Mouse (Mus musculus) liver, embryonic 14.5 days (tissue): ENCODE measurements around the gene Med1. TPM values are rescaled to one million over a fixed set of nuclear protein-coding genes. Genes with fewer than 3 reads are reported as not detected.

ENCODE experiments used
- ATAC-seq: fragments of 200-750 bp; cut with Nextera tagmentation; 2 replicates; pipeline ENCODE4 v1.8.0; 2017; ENCODE audit warnings: moderate number of reproducible peaks, mild to moderate bottlenecking, moderate library complexity; ENCODE audit not compliant: insufficient read depth
- DNase-seq, 3 experiments: peaks; one replicate each; pipeline ENCODE4 v3.0.0-alpha.2; 2012 to 2013; ENCODE audit warnings: low read depth in 3 of 3, low spot score in 3 of 3
- H3K27ac ChIP-seq: fragments of 300-500 bp; sonication (generic); 2 replicates; pipeline ENCODE4 v1.5.1; 2014; ENCODE audit warnings: moderate library complexity, mild to moderate bottlenecking, control low read depth, inconsistent platforms
- H3K27me3 ChIP-seq: fragments of 300-500 bp; sonication (generic); 2 replicates; pipeline ENCODE4 v1.6.1; 2014; ENCODE audit warnings: mild to moderate bottlenecking, low read length, moderate library complexity; ENCODE audit not compliant: control insufficient read depth, insufficient read depth
- H3K36me3 ChIP-seq: fragments of 300-500 bp; sonication (generic); replicated peaks from 2 replicates; pipeline ENCODE4 v1.6.1; 2014; ENCODE audit warnings: low read depth; ENCODE audit not compliant: control insufficient read depth, insufficient read depth
- H3K4me1 ChIP-seq, 2 experiments: fragments of 200-500 bp in 1 of 2; fragments of 300-500 bp in 1 of 2; sonication (generic) in 1 of 2; replicated peaks; 2 replicates each; pipeline ENCODE4 v1.6.1; 2012 to 2014; ENCODE audit warnings: antibody characterized with exemption in 1 of 2, inconsistent platforms in 1 of 2, low read length in 1 of 2; ENCODE audit not compliant: control insufficient read depth in 2 of 2, insufficient read depth in 2 of 2
- H3K4me2 ChIP-seq: fragments of 300-500 bp; sonication (generic); 2 replicates; pipeline ENCODE4 v1.6.1; 2014; ENCODE audit warnings: low read depth, mild to moderate bottlenecking, control low read depth, moderate library complexity
- H3K4me3 ChIP-seq, 2 experiments: fragments of 200-500 bp in 1 of 2; fragments of 300-500 bp in 1 of 2; sonication (generic) in 1 of 2; 2 replicates each; pipeline ENCODE4 v1.5.1; 2012 to 2014; ENCODE audit warnings: low read depth in 2 of 2, low read length in 2 of 2, mild to moderate bottlenecking in 2 of 2, control low read depth in 1 of 2, inconsistent platforms in 1 of 2, moderate library complexity in 1 of 2; ENCODE audit not compliant: insufficient read depth in 1 of 2
- H3K9ac ChIP-seq: fragments of 300-500 bp; sonication (generic); replicated peaks from 2 replicates; pipeline ENCODE4 v1.6.1; 2014; ENCODE audit warnings: mild to moderate bottlenecking, control low read depth, moderate library complexity
- H3K9me3 ChIP-seq: fragments of 300-500 bp; sonication (generic); 2 replicates; pipeline ENCODE4 v1.6.1; 2016; ENCODE audit warnings: low read length, mixed read lengths; ENCODE audit not compliant: control insufficient read depth
- CTCF ChIP-seq: IDR thresholded peaks from 2 replicates; pipeline ENCODE4 v1.5.1; 2016; ENCODE audit warnings: antibody characterized with exemption, low read depth, control low read depth
- EP300 ChIP-seq: IDR thresholded peaks from 2 replicates; pipeline ENCODE4 v1.6.1; 2016; ENCODE audit warnings: antibody characterized with exemption, low read depth
- WGBS: fragments of 180-500 bp; shearing (Covaris S2); extraction: QIAGEN DNeasy Blood & Tissue Kit; methylation state at CpG from one replicate; pipeline ENCODE4 v1.1.7; 2014; ENCODE audit not compliant: insufficient replicate concordance; 5-methylcytosine and 5-hydroxymethylcytosine counted together
- polyA plus RNA-seq, 2 experiments: library from polyadenylated mRNA; depleted of rRNA in 1 of 2; stranded (reverse) in 1 of 2; unstranded in 1 of 2; fragments of >200 nt; fragmentation: Nextera tagmentation in 1 of 2; extraction: Ambion mirVana in 1 of 2; gene quantifications; 2 replicates each; pipeline versions ENCODE4 v1.2.1 to v1.2.3; 2012 to 2014

Med1 gene
- polyA plus RNA-seq (2012; rRNA removed) (7.1 and 8.7 TPM in 2 replicates), polyA plus RNA-seq (2014; fragmentation: Nextera tagmentation; extraction: Ambion mirVana) (19.7 and 22.7 TPM in 2 replicates)

DNA sequence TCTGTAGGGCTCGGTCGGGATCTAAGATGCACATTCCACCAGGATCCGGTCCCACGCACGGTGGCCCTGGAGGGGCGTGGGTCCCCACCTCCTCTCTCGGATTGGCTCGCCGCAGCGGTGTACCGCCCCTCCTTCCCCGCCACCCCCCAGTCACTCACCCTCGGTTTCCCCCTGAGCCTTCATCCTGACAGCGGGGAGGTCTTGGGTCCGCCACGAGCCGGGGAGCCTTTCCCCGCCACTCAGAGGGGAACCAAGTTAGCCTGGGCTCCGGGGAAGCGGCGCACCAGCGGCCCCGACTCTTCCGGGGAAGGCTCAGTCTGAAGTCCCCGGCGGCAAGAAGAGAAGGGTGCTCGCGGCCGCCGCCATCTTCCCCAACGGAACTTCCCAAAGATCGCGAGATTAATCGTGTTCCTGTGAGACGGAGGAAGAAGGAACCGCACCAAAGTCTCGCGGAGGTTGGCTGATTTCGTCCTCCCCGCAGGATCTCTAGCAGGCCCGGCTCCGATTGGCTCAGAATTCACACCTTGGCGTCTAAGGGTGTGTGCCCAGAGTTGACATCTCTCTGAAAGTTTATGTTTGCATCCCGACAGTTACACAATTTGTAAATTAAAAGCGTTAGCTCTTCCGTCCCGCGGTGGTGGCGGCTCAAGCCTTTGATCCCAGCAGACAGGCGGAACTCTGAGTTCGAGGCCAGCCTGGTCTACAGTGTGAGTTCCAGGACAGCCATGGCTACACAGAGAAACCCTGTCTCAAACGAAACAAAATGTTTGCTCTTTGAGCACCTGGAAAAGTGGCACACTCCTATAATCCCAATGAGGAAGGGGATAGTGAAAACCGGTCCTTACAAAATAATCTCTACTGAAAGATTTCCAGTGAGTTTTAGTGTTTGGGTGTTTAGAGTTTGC is at the start of gene Med1:
TSS of gene Med1 (minus strand) at position 393 of the 905 bp plus-strand sequence.
- DNase-seq, result peak; percentile 97 to 98 (median 97)
- no peak for TF ChIP-seq CTCF
- peak; percentile 45 for TF ChIP-seq EP300
- WGBS, result under 1% methylated on average over 53 of the region's 53 CpGs
- peak within 1 kb of the TSS; percentile 71 for H3K27ac ChIP-seq
- H3K27me3 ChIP-seq, result no peaks in the 10 kb centered on the region
- peak within 1 kb of the TSS; percentile 74 to 89 for H3K4me3 ChIP-seq
- H3K36me3 ChIP-seq, result peaks cover 7% of the 10 kb centered on the region
- no peaks in the 10 kb centered on the region for H3K9me3 ChIP-seq
- peaks cover 9 to 12% of the 10 kb centered on the region in 2 experiments for H3K4me1 ChIP-seq
- H3K4me2 ChIP-seq, result peak within 1 kb of the TSS; percentile 94
- peak; percentile 98 for ATAC-seq
- peak within 1 kb of the TSS; percentile 65 for H3K9ac ChIP-seq

DNA sequence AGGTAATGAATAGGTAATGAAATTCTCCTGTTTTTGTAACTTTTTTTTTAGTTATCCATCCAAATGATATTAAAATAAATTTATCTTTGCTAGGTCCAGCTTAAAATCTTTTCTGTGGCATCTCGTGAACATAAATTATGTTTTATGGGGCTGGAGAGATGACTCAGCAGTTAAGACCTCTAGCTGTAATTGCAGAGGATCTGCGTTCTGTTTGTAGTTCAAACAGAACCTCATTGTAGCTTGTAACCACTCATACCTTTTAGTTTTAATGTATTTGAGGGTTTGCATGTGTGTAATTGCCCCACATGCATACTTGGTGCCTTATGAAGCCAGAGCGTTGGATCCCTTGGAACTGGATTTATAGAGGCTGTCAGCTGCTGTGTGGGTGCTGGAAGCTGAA is 45.9 kb upstream of the Med1 start:
- H3K4me2 ChIP-seq, result no peak overlapping the region
- no peak overlapping the region for H3K27ac ChIP-seq
- H3K4me1 ChIP-seq, result peaks cover 1 to 4% of the 10 kb centered on the region in 2 experiments
- TF ChIP-seq EP300 (no peak), CTCF (no peak)
- no peak overlapping the region for H3K9ac ChIP-seq
- WGBS, result 86% methylated on average over 3 of the region's 3 CpGs
- peaks cover 68% of the 10 kb centered on the region for H3K36me3 ChIP-seq
- no peak overlapping the region for H3K4me3 ChIP-seq
- H3K9me3 ChIP-seq, result no peaks in the 10 kb centered on the region
- no peak for DNase-seq
- H3K27me3 ChIP-seq, result no peaks in the 10 kb centered on the region
- no peak for ATAC-seq

DNA sequence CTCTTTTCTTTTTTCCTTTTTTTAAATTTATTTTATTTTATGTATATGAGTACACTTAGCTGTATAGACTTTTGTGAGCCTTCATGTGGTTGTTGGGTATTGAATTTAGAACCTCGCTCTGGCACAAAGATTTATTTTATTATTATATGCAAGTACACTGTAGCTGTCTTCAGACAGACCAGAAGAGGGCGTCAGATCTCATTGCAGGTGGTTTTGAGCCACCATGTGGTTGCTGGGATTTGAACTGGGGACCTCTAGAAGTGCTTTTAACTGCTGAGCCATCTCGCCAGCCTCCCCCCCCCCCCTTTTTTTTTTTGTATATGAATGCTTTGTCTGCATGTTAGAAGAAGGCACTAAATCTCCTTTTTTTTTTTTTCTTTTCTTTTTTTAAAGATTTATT is 45.3 kb upstream of the Med1 start:
- ATAC-seq (no peak), DNase-seq (no peak)
- TF ChIP-seq CTCF (0 out of 2 replicates have a peak, but pooled peaks have one; percentile 17), EP300 (no peak)
- no peaks in the 10 kb centered on the region for H3K27me3 ChIP-seq
- H3K4me3 ChIP-seq, result no peak overlapping the region
- H3K36me3 ChIP-seq, result peaks cover 62% of the 10 kb centered on the region
- 71% methylated on average over 3 of the region's 3 CpGs for WGBS
- H3K9me3 ChIP-seq, result no peaks in the 10 kb centered on the region
- H3K4me2 ChIP-seq, result no peak overlapping the region
- no peak overlapping the region for H3K27ac ChIP-seq
- H3K4me1 ChIP-seq, result peaks cover 0 to 2% of the 10 kb centered on the region in 2 experiments; a peak in 2 of 4 replicates
- H3K9ac ChIP-seq, result no peak overlapping the region

DNA sequence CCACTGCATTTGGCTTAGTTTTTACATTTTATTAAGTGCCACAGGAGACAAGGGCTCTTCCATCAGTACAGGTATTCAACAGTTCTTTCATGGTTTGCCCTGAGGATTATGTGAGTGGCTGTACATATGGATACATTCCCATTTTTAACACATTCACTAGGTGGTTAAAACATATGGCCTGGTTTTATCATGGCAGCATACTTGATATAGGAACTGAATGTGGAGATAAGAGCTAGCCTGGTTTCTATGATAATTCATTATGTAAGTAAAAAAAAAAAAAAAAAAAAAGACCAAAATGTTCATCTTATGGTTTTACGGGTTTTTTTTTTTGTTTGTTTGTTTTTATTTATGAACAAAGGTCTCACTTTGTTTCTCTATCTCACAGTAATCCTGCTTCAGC is 33.3 kb upstream of the Med1 start:
- Histone ChIP-seq H3K27me3 (no peaks in the 10 kb centered on the region), H3K9me3 (no peaks in the 10 kb centered on the region), H3K27ac (no peak overlapping the region), H3K4me1 (peaks cover 0 to 4% of the 10 kb centered on the region in 2 experiments; a peak in 2 of 4 replicates), H3K36me3 (peaks cover 69% of the 10 kb centered on the region), H3K4me2 (no peak overlapping the region), H3K9ac (no peak overlapping the region), H3K4me3 (no peak overlapping the region)
- DNase-seq (no peak), ATAC-seq (no peak)
- TF ChIP-seq CTCF (no peak), EP300 (peak; percentile 26; the same call in 1 of the 2 replicates)
- 69% methylated on average over 1 of the region's 1 CpGs for WGBS

GRCm38 (mm10) chr11:98213311-98213710 is 20.2 kb upstream of the Med1 start:
- Histone ChIP-seq H3K27me3 (no peaks in the 10 kb centered on the region), H3K9me3 (no peaks in the 10 kb centered on the region), H3K9ac (peak overlapping the region; percentile 34), H3K4me3 (0 out of 4 replicates have a peak overlapping the region, but pooled peaks of 1 of the 2 experiments have one; percentile 6), H3K4me2 (peak overlapping the region; percentile 51), H3K4me1 (peaks cover 11 to 13% of the 10 kb centered on the region in 2 experiments), H3K36me3 (peaks cover 55% of the 10 kb centered on the region), H3K27ac (peak overlapping the region; percentile 75)
- 9% methylated on average over 1 of the region's 1 CpGs for WGBS
- TF ChIP-seq EP300 (peak; percentile 71), CTCF (no peak)
- peak; percentile 52 to 56 (median 54) for DNase-seq
- peak; percentile 84 for ATAC-seq
